Mouse (Mus musculus): ENCODE data around the gene Mtfr2. TPM values are rescaled to one million over a fixed set of nuclear protein-coding genes. Genes with fewer than 3 reads are reported as not detected.

The Mtfr2 gene
- 6.3 and 6.8 TPM in 2 replicates for polyA plus RNA-seq (2012; rRNA removed)

DNA sequence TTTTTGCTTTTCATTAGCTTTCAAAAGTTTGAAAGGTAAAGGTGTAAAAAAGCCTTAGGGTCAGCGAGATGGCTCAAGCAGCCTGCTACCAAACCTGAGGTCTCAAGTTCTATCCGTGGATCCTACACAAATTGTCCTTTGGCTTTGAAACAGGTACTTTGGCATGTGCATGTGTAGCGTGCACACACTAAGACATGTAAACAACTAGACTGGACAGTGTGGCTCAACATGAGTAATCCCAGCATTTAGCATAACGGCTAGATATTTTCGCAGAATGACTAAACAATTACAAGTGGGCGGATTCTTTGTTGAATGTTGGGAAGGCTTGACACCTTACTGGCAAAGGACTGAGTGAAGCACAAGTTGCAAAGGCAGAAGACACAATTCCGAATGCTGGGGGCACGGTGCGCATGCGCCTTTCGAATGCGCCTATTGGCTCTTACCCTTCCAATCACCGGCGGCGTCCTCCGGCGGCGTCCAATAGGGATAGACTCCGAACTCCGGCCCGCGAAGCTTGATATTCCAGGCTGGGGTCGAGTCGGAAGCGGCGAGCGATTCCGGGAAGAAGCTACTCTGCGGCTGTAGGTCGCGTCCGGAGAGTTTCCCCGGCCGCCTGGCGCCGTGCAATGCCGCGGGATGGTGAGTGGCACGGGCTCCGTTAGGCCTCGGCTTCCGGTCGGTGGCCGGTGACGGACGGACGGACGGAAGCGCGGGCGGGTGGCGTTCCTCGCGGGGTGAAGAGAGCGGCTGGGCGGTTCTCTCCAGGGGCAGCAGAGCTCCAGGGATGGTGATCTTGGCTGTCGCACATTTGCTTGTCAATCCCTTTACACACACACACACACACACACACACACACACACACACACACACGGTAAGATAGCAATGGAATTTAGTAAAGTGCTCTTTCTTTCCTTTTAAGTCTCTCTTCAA is at the start of gene Mtfr2:
Gene Mtfr2 (plus strand): TSS at position 486 of the 930 bp plus-strand sequence.
- DNase-seq: peak; percentile 91
- H3K36me3 ChIP-seq (ENCODE audit: control insufficient read depth, insufficient read depth, low read length): peaks cover 27% of the 10 kb centered on the region
- 0 out of 2 replicates have a peak, but pooled peaks cover 5% of the 10 kb centered on the region for H3K4me1 ChIP-seq (replicated peaks; ENCODE audit: control insufficient read depth, insufficient read depth, low read length)
- peak within 1 kb of the TSS; percentile 55 for H3K4me3 ChIP-seq (ENCODE audit: control insufficient read depth, insufficient read depth, low read length)
- 1% methylated on average over 58 of the region's 58 CpGs for WGBS
- H3K27ac ChIP-seq (ENCODE audit: control insufficient read depth, insufficient read depth, low read length): no peak within 1 kb of the TSS
- TF ChIP-seq CTCF (IDR thresholded peaks at IDR 0.05; ENCODE audit: borderline replicate concordance, control insufficient read depth, extremely low read depth, insufficient read depth, low read length, poor library complexity) (no peak), POLR2A (IDR thresholded peaks at IDR 0.05; ENCODE audit: control insufficient read depth, extremely low read depth, insufficient read depth, low read length, poor library complexity) (peak; percentile 35; the same call in 1 of the 2 replicates)
- no peaks in the 10 kb centered on the region for H3K27me3 ChIP-seq (ENCODE audit: control insufficient read depth, insufficient read depth, low read length)

DNA sequence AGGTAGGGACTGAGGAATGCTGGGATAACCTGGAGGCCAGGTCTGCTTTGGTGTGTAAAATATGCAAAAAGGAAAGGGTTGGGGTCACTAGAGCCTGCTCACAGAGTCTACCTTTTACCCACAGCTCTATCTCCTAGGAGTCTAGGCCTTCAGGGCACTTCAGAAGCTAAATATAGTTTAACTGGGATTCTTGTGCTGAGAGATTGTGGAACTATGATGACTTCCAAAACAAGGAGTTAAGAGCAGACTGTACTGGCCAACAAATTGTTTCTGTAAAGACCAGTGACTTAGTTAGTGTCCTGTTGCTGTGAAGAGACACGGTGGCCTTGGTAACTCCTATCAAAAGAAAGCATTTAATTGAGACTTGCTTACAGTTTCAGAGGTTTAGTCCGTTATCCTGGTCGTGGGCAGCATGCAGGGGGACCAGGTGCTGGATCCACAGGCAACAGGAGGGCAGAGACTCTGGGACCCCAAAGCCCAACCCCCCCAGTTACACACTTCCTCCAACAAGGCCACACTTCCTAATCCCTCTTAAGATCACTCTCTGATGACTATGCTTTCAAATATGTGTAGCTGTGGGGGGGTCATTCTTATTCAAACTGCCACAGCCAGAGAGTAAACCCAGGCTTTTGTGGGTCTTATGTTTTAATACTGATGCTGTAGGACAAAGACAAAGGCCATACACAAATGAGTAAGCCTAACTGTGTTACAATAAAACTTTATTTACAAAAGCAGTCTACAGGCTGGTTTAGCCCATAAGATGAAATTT is 49.2 kb upstream of the Mtfr2 start:
- 65% methylated on average over 3 of the region's 3 CpGs for WGBS
- DNase-seq: no peak
- no peak for TF ChIP-seq POLR2A (IDR thresholded peaks at IDR 0.05; ENCODE audit: control insufficient read depth, extremely low read depth, insufficient read depth, low read length, poor library complexity)
- TF ChIP-seq CTCF (IDR thresholded peaks at IDR 0.05; ENCODE audit: borderline replicate concordance, control insufficient read depth, extremely low read depth, insufficient read depth, low read length, poor library complexity): no peak
- no peaks in the 10 kb centered on the region for H3K27me3 ChIP-seq (ENCODE audit: control insufficient read depth, insufficient read depth, low read length)
- no peak overlapping the region for H3K4me3 ChIP-seq (ENCODE audit: control insufficient read depth, insufficient read depth, low read length)
- no peaks in the 10 kb centered on the region for H3K4me1 ChIP-seq (replicated peaks; ENCODE audit: control insufficient read depth, insufficient read depth, low read length)
- no peak overlapping the region for H3K27ac ChIP-seq (ENCODE audit: control insufficient read depth, insufficient read depth, low read length)
- no peaks in the 10 kb centered on the region for H3K36me3 ChIP-seq (ENCODE audit: control insufficient read depth, insufficient read depth, low read length)

DNA sequence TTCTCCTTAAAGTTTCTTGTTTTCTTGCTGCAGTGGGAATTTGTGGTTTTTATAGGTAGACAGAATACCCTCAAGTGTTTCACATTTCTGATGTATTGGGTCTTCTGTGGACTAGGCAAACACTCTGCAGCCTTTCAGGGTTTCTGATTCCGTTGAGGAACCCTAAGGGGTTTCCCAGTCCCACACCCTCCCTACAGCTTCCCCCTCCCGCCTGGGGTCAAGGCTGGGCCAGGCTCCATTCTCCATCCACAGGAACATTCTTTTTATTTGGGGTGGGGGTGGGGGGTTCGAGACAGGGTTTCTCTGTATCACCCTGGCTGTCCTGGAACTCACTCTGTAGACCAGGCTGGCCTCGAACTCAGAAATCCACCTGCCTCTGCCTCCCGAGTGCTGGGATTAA is 48.5 kb upstream of the Mtfr2 start:
- no peaks in the 10 kb centered on the region for H3K27me3 ChIP-seq (ENCODE audit: control insufficient read depth, insufficient read depth, low read length)
- no peak overlapping the region for H3K27ac ChIP-seq (ENCODE audit: control insufficient read depth, insufficient read depth, low read length)
- no peaks in the 10 kb centered on the region for H3K36me3 ChIP-seq (ENCODE audit: control insufficient read depth, insufficient read depth, low read length)
- no peak overlapping the region for H3K4me3 ChIP-seq (ENCODE audit: control insufficient read depth, insufficient read depth, low read length)
- DNase-seq: no peak
- 93% methylated on average over 5 of the region's 5 CpGs for WGBS
- no peaks in the 10 kb centered on the region for H3K4me1 ChIP-seq (replicated peaks; ENCODE audit: control insufficient read depth, insufficient read depth, low read length)
- no peak for TF ChIP-seq CTCF (IDR thresholded peaks at IDR 0.05; ENCODE audit: borderline replicate concordance, control insufficient read depth, extremely low read depth, insufficient read depth, low read length, poor library complexity)
- no peak for TF ChIP-seq POLR2A (IDR thresholded peaks at IDR 0.05; ENCODE audit: control insufficient read depth, extremely low read depth, insufficient read depth, low read length, poor library complexity)

DNA sequence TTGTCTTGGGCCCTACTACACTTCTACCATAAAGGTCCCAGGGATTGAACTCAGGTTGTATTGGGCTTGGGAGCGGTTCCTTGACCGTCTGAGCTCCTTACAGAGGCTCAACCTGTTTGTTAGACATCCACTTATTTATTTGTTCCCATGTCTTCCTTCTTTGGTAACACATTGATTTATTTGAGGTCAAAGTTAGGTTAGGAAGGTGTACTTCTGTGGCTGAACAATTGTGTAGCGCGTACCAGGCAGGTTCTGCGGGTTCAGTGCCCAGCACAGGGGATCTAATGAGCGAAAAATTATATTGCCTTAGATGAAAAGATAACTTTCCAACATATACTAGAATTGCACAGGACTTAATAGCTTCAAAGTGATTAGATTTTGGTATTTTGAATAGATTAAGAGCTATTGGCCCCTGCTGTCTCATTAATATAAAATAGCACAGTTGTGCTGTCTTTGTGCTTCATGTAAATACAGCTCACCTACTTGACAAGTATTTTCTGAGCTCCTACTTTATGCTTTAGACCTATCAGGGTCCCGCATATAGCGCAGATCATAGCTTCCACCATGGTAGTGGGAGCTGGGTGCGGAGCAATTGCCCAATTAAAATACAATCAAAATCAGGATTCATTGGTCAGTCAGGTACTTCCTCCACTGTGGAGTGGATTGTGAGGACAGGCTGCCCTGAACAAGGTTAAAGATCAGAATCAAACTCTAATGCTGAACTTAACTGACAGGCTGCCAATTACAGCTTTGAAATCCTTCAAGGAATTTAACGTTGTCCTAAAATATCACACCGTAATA is 36.4 kb upstream of the Mtfr2 start:
- Histone ChIP-seq H3K4me1 (replicated peaks; ENCODE audit: control insufficient read depth, insufficient read depth, low read length) (peaks cover 2% of the 10 kb centered on the region; the same call in 1 of the 2 replicates), H3K4me3 (ENCODE audit: control insufficient read depth, insufficient read depth, low read length) (no peak overlapping the region), H3K36me3 (ENCODE audit: control insufficient read depth, insufficient read depth, low read length) (no peaks in the 10 kb centered on the region), H3K27ac (ENCODE audit: control insufficient read depth, insufficient read depth, low read length) (peak overlapping the region; percentile 88), H3K27me3 (ENCODE audit: control insufficient read depth, insufficient read depth, low read length) (no peaks in the 10 kb centered on the region)
- DNase-seq: peak; percentile 13
- TF ChIP-seq CTCF (IDR thresholded peaks at IDR 0.05; ENCODE audit: borderline replicate concordance, control insufficient read depth, extremely low read depth, insufficient read depth, low read length, poor library complexity) (no peak), POLR2A (IDR thresholded peaks at IDR 0.05; ENCODE audit: control insufficient read depth, extremely low read depth, insufficient read depth, low read length, poor library complexity) (no peak)
- WGBS: 54% methylated on average over 11 of the region's 11 CpGs

DNA sequence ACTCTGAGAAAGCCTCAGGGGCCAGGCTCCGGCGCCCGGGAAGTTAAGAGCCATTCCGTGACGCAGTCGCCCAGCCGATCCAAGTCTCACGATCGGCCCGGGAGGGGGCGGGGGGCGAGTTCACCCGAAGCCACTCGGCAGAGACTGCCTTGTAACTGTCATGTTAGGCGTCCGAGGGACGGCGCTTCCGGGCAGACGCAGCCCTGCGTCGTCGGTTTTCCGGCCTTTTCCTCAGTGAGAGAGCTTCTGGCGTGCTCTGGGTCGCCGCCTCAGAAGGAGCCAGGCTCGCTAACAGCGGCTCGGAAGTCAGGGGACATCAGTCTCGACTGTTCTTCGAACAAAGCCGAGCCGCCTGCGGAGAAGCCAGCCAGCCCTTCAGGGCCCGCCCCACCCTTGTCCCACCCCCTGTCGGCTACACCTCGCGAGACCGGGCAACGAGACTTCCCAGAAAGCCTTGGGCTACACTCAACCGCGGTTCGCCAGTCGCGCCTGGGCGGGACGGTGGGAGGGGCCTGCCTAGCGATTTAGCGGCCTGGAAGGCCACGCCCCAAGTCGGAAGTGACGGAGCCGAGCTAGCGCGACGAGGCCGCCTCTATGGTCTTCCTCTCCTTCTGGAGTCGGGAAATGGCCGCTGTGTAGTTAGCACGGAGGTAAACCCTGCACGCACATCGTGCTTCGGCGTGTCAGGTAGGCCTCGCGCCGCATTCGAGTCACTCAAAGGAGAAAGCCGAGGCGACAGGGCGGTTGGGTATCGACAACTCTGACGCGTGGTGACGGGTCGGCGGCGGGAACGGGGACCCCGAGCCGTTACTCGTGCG is 35.4 kb upstream of the Mtfr2 start, which contains the start of gene Bclaf1:
Gene Bclaf1 (plus strand): TSS at position 552 of the 818 bp plus-strand sequence.
- no peaks in the 10 kb centered on the region for H3K27me3 ChIP-seq (ENCODE audit: control insufficient read depth, insufficient read depth, low read length)
- peak within 1 kb of the TSS; percentile 72 for H3K4me3 ChIP-seq (ENCODE audit: control insufficient read depth, insufficient read depth, low read length)
- H3K4me1 ChIP-seq (replicated peaks; ENCODE audit: control insufficient read depth, insufficient read depth, low read length): peaks cover 2% of the 10 kb centered on the region; the same call in 1 of the 2 replicates
- under 1% methylated on average over 84 of the region's 84 CpGs for WGBS
- peak within 1 kb of the TSS; percentile 88 for H3K27ac ChIP-seq (ENCODE audit: control insufficient read depth, insufficient read depth, low read length)
- TF ChIP-seq CTCF (IDR thresholded peaks at IDR 0.05; ENCODE audit: borderline replicate concordance, control insufficient read depth, extremely low read depth, insufficient read depth, low read length, poor library complexity): peak; percentile 42; the same call in 1 of the 2 replicates
- peak; percentile 84 for TF ChIP-seq POLR2A (IDR thresholded peaks at IDR 0.05; ENCODE audit: control insufficient read depth, extremely low read depth, insufficient read depth, low read length, poor library complexity)
- peak; percentile 100 for DNase-seq
- no peaks in the 10 kb centered on the region for H3K36me3 ChIP-seq (ENCODE audit: control insufficient read depth, insufficient read depth, low read length)
